Mouse (Mus musculus) C2C12 (cell line): ENCODE data around the gene Ski. TPM values are rescaled to one million over a fixed set of nuclear protein-coding genes. Genes with fewer than 3 reads are reported as not detected.

Experiments used
- H3K27me3 ChIP-seq: one replicate; pipeline ENCODE4 v1.6.1; 2011; ENCODE audit not compliant: control insufficient read depth, insufficient read depth, insufficient read length
- H3K36me3 ChIP-seq: one replicate; pipeline ENCODE4 v1.6.1; 2011; ENCODE audit not compliant: control insufficient read depth, insufficient read depth
- H3K4me3 ChIP-seq: one replicate; pipeline ENCODE4 v1.5.1; 2011; ENCODE audit warnings: mild to moderate bottlenecking, control low read depth; ENCODE audit not compliant: poor library complexity, insufficient read depth, severe bottlenecking
- H3K79me2 ChIP-seq: one replicate; pipeline ENCODE4 v1.6.1; 2011; ENCODE audit not compliant: control insufficient read depth, insufficient read depth
- H3K79me3 ChIP-seq: one replicate; pipeline ENCODE4 v1.6.1; 2011; ENCODE audit warnings: low read depth, control low read depth
- H3ac ChIP-seq: one replicate; pipeline ENCODE3; 2011; ENCODE audit warnings: low read depth; ENCODE audit not compliant: control insufficient read depth, insufficient read length
- CEBPB ChIP-seq: IDR thresholded peaks from one replicate; pipeline ENCODE4 v1.6.1; 2011; ENCODE audit warnings: low read depth, mild to moderate bottlenecking, control low read depth, moderate library complexity
- CTCF ChIP-seq: IDR thresholded peaks from one replicate; pipeline ENCODE4 v1.5.1; 2011; ENCODE audit not compliant: control insufficient read depth, insufficient read depth, insufficient read length
- FOSL1 ChIP-seq: IDR thresholded peaks from one replicate; pipeline ENCODE4 v1.8.0; 2011; ENCODE audit warnings: mild to moderate bottlenecking, low read length; ENCODE audit not compliant: poor library complexity, insufficient read depth, severe bottlenecking
- MAX ChIP-seq: IDR thresholded peaks from one replicate; pipeline ENCODE4 v1.6.1; 2011; ENCODE audit warnings: mild to moderate bottlenecking, control low read depth
- MYOD1 ChIP-seq: IDR thresholded peaks from one replicate; pipeline ENCODE4 v1.6.1; 2011; ENCODE audit warnings: low read depth; ENCODE audit not compliant: control insufficient read depth, insufficient read length
- MYOG ChIP-seq: IDR thresholded peaks from one replicate; pipeline ENCODE4 v1.6.1; 2011; ENCODE audit not compliant: control insufficient read depth, insufficient read length; ENCODE audit errors: extremely low read depth
- USF1 ChIP-seq: IDR thresholded peaks from one replicate; pipeline ENCODE4 v1.6.1; 2011; ENCODE audit warnings: low read depth, mild to moderate bottlenecking, control low read depth, moderate library complexity
- polyA plus RNA-seq: library from polyadenylated mRNA; unstranded; fragments of >200 nt; fragmentation: generic; extraction: Trizol; gene quantifications from one replicate; pipeline ENCODE4 v1.2.1, GENCODE M21; 2012; ENCODE audit warnings: missing spikeins

Ski gene
- polyA plus RNA-seq, 1 experiment: 45.2 TPM

DNA sequence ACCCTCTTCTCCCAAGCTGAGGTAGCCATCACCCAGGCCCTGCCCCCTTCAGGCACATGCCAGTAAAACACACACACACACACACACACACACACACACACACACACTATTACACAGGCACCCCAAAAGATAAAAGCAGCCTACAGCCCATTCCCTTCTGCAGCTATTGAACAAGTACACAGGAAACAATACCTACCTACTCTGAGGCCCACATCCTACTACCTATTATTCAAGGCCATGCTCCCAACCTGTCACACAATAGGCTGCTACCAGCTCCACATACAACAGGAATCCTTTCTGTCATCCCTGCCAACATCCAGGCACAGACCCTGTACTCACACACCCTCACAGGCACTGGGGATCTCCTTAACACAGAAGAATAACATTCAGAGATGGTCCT lies 13.3 kb downstream of the Ski start:
- Histone ChIP-seq H3K4me3 (no peak overlapping the region), H3K27me3 (no peaks in the 10 kb centered on the region), H3K79me3 (peaks cover 99% of the 10 kb centered on the region), H3ac (no peak overlapping the region), H3K36me3 (peaks cover 13% of the 10 kb centered on the region), H3K79me2 (peaks cover 100% of the 10 kb centered on the region)
- TF ChIP-seq CTCF (no peak), MAX (no peak), MYOG (no peak), MYOD1 (no peak), CEBPB (no peak), USF1 (no peak), FOSL1 (no peak)

DNA sequence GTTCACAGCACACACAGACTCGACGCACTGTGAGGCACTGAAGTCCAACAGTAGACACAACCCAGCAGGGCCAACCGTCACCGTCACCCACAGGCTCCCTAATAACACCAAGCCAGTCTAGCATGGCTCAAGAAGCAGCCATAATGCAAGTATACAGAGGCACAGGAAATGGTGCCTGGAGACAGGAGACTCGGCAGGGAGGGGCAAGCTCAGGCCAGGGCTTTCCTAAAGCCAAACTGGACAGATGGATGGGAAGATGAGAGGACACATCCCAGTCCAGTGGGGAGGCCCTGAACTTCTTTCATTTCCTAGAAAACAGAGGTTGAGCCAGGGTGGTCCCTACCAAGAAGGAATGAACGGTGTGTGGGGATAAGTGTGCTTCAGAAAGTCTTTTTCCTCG lies 13.8 kb downstream of the Ski start:
- H3K36me3 ChIP-seq: peaks cover 13% of the 10 kb centered on the region
- H3ac ChIP-seq: no peak overlapping the region
- H3K27me3 ChIP-seq: no peaks in the 10 kb centered on the region
- H3K79me3 ChIP-seq: peaks cover 99% of the 10 kb centered on the region
- peaks cover 100% of the 10 kb centered on the region for H3K79me2 ChIP-seq
- no peak overlapping the region for H3K4me3 ChIP-seq
- TF ChIP-seq CEBPB: no peak
- no peak for TF ChIP-seq MYOG
- TF ChIP-seq CTCF: no peak
- TF ChIP-seq MAX: no peak
- no peak for TF ChIP-seq FOSL1
- TF ChIP-seq MYOD1: no peak
- no peak for TF ChIP-seq USF1

DNA sequence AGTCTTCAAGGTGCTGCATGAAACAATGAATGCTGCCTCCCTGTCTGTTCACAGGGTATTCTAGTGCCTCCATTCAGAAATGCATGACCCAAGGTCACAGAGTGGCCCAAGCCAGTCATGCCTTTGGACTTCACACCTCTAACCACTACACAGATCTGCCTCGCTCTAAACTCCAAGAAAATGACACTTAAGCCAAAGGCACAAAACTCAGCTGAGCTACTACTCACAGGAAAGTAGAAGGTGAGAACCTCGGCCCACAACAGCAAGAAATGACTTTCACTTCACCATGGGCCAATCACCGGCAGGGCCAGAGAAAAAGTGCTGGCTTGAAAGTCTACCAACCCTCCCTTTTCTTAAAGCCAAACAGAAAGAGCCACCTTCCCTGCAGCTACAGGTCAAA lies 14.6 kb downstream of the Ski start:
- Histone ChIP-seq H3K36me3 (peaks cover 13% of the 10 kb centered on the region), H3K4me3 (no peak overlapping the region), H3K79me3 (peaks cover 99% of the 10 kb centered on the region), H3K79me2 (peaks cover 100% of the 10 kb centered on the region), H3ac (no peak overlapping the region), H3K27me3 (no peaks in the 10 kb centered on the region)
- TF ChIP-seq FOSL1 (no peak), MYOG (no peak), CEBPB (no peak), MAX (no peak), USF1 (no peak), CTCF (no peak), MYOD1 (no peak)

DNA sequence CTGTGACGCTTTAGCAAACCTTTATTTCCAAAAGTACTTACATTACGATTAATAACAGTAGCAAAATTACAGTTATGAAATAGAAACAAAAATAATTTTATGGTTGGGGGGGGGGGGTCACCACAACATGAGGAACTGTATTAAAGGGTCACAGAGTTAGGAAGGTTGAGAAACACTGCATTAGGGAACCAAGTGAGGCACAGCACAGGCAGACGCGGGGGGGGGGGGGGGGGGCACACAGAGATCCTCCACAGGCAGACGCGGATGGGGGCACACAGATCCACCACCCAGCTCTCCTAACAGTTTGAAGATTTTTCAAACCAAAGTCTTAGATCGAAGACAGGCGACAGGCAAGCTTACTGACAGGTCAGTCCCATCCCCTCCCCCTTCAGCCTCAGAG lies 15.9 kb downstream of the Ski start:
- Histone ChIP-seq H3K27me3 (no peaks in the 10 kb centered on the region), H3K36me3 (peaks cover 10% of the 10 kb centered on the region), H3K79me3 (peaks cover 100% of the 10 kb centered on the region), H3K4me3 (no peak overlapping the region), H3ac (no peak overlapping the region), H3K79me2 (peaks cover 100% of the 10 kb centered on the region)
- TF ChIP-seq FOSL1 (no peak), MYOG (no peak), MYOD1 (no peak), MAX (no peak), USF1 (no peak), CTCF (no peak), CEBPB (no peak)

DNA sequence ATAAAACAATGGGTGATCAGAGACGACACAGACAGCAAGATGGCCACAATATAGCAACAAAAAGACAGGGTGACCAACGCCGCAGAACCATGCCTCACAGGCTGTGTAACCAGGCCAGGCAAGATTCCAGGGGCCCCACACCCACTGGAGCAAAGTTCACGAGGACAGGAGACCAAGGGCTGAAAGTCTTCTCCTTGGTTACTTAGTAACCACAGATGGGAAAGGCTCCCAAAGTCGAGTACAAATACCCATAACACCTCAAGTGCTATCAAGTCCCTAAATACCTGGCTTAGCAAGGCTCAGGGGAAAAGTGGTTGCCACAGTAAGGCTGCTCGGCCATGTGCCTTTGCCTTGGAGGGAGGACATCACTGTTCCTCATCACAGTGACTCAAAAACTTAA lies 16.5 kb downstream of the Ski start:
- no peak for TF ChIP-seq MYOD1

DNA sequence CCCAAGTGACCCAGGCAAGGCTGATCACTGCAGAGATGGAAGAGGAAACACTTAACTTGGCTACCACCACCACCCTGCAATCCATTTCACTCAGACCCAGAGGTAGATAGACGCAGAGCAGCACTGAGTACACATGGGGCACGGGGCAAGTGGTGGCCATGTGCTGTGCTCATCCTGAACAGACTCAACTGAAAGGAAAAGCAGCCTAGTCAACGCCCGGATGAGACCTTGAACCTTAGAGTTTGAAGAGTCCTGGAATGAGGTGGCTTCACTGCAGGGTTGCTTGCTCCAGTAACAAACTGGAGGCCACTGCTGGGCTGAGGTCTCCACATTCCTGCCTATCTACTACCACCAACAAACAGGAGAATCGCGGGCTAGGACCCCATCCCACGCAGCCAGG lies 20.6 kb downstream of the Ski start:
- Histone ChIP-seq H3K79me3 (peaks cover 100% of the 10 kb centered on the region), H3K4me3 (no peak overlapping the region), H3K79me2 (peaks cover 100% of the 10 kb centered on the region), H3K27me3 (no peaks in the 10 kb centered on the region), H3ac (no peak overlapping the region), H3K36me3 (peaks cover 8% of the 10 kb centered on the region)
- TF ChIP-seq MYOG: no peak
- TF ChIP-seq CTCF: no peak
- TF ChIP-seq MYOD1: no peak
- no peak for TF ChIP-seq CEBPB
- TF ChIP-seq FOSL1: no peak
- TF ChIP-seq USF1: no peak
- TF ChIP-seq MAX: no peak

More for the DNA sequence above, 16.5 kb downstream of the Ski start:
- no peak overlapping the region for H3K4me3 ChIP-seq
- H3K79me3 ChIP-seq: peaks cover 100% of the 10 kb centered on the region
- peaks cover 100% of the 10 kb centered on the region for H3K79me2 ChIP-seq
- H3K27me3 ChIP-seq: no peaks in the 10 kb centered on the region
- H3ac ChIP-seq: no peak overlapping the region
- H3K36me3 ChIP-seq: peaks cover 8% of the 10 kb centered on the region
